Mouse (Mus musculus) lung, adult 2 months (tissue): ENCODE measurements around the gene Emc10.

Experiments used
- CTCF ChIP-seq: fragments of 200-500 bp; IDR thresholded peaks from 2 replicates; pipeline ENCODE4 v1.5.1; 2011; ENCODE audit warnings: mild to moderate bottlenecking, low read length, control low read depth; ENCODE audit not compliant: insufficient read depth
- POLR2A ChIP-seq: fragments of 200-500 bp; IDR thresholded peaks from 2 replicates; pipeline ENCODE4 v1.6.1; 2011; ENCODE audit warnings: low read depth, mild to moderate bottlenecking, control low read depth, low read length, borderline replicate concordance; ENCODE audit errors: extremely low read depth

DNA sequence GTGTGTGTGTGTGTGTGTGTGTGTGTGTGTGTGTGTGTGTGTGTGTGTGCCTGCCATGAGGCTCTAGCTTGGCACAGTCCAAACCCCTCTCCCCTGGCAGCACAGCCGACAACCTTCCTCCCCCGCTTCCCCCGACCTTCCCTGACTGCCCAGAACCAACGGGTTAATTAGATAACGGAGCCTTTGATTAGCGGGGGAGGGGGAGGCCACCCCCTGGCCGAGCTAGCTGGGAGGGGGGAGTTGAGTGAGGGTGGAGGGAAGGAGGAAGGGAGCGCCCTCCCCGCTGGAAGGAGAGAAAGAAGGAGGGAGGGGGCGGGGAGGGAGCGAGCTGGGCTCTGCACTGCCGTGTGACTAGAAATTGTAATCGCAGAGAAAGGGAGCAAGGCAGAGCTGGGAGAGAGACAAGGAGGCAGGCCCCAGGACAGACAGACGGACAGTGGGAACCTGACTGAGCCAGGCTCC, 54.6 kb downstream of the Emc10 start:
- no peak for TF ChIP-seq CTCF
- TF ChIP-seq POLR2A = no peak
